Mouse (Mus musculus) c-Kit-positive CD71-negative TER-119-negative erythroid progenitor cells, embryonic 14.5 days (primary cell): ENCODE measurements around the gene Gm9844.
A peak's percentile ranks its signal among the peaks of the same experiment; 100 is the strongest.
"Not testable (repeated sequence)": the region's sequence is repeated elsewhere in the genome, so short reads cannot be mapped to it uniquely, and the experiment has no call there.

Source experiments
- DNase-seq: peaks from one replicate; pipeline ENCODE4 v3.0.0-alpha.2; 2013; ENCODE audit warnings: low read depth

Gm9844 gene

GRCm38 (mm10) chr7:24869532-24870165, 7.6 kb downstream of the Gm9844 start, which contains the start of the genes Lypd4 and Dmrtc2:
Lypd4 (minus strand) TSS chr7:24869941.
Dmrtc2 (plus strand) TSS chr7:24870057.
- DNase-seq: no peak

GRCm38 (mm10) chr7:24877588-24877987, 15.6 kb downstream of the Gm9844 start:
- no peak for DNase-seq

GRCm38 (mm10) chr7:24879620-24880019, 17.6 kb downstream of the Gm9844 start:
- DNase-seq: no peak

GRCm38 (mm10) chr7:24882416-24883199, 20.6 kb downstream of the Gm9844 start:
- no peak for DNase-seq

GRCm38 (mm10) chr7:24883896-24884692, 22.1 kb downstream of the Gm9844 start, which contains the start of gene Rps19:
Rps19 (plus strand) TSS chr7:24884371.
- DNase-seq: peak; percentile 99

GRCm38 (mm10) chr7:24884693-24885291, 22.8 kb downstream of the Gm9844 start:
- no peak for DNase-seq

GRCm38 (mm10) chr7:24885468-24886307, 23.7 kb downstream of the Gm9844 start:
- no peak for DNase-seq

GRCm38 (mm10) chr7:24886308-24886633, 24.3 kb downstream of the Gm9844 start:
- DNase-seq: no peak

GRCm38 (mm10) chr7:24887096-24887495, 25.1 kb downstream of the Gm9844 start:
- DNase-seq: no peak

GRCm38 (mm10) chr7:24889431-24890220, 27.6 kb downstream of the Gm9844 start:
- no peak for DNase-seq

- peak; percentile 84 for DNase-seq
These were observed 28.5 kb downstream of the Gm9844 start for GRCm38 (mm10) chr7:24890281-24891216.

- no peak for DNase-seq
These were observed 29.5 kb downstream of the Gm9844 start for GRCm38 (mm10) chr7:24891241-24892124.

GRCm38 (mm10) chr7:24892125-24892583, 30.1 kb downstream of the Gm9844 start:
- DNase-seq: no peak

- not testable (repeated sequence) for DNase-seq
These were observed 33.7 kb downstream of the Gm9844 start for GRCm38 (mm10) chr7:24895749-24896148.

- DNase-seq: no peak
These were observed 34.3 kb downstream of the Gm9844 start for GRCm38 (mm10) chr7:24896269-24896668.

- DNase-seq: no peak
These were observed 35.2 kb downstream of the Gm9844 start, which contains the start of gene Cd79a for GRCm38 (mm10) chr7:24897224-24897623. Cd79a (plus strand) TSS chr7:24897381.

- DNase-seq: no peak
These were observed 35.9 kb downstream of the Gm9844 start for GRCm38 (mm10) chr7:24897959-24898358.

- no peak for DNase-seq
These were observed 39.1 kb downstream of the Gm9844 start for GRCm38 (mm10) chr7:24901114-24901513.
